Mouse (Mus musculus): Measurements from ENCODE around the gene Crb1.
A peak's percentile ranks its signal among the peaks of the same experiment; 100 is the strongest.

- TF ChIP-seq CTCF (conservative IDR thresholded peaks at IDR 0.05 in 1 of 2, IDR thresholded peaks at IDR 0.05 in 1 of 2; ENCODE audit: low read depth in 2 of 2, low read length in 2 of 2) = peak in 1 of 2 experiments; percentile 69; a peak in 3 of 4 replicates
- no peak for TF ChIP-seq CHD1 (IDR thresholded peaks at IDR 0.05; ENCODE audit: low read depth, low read length)
- no peak for TF ChIP-seq TCF12 (IDR thresholded peaks at IDR 0.05; ENCODE audit: low read depth, low read length)
- TF ChIP-seq ZC3H11A (IDR thresholded peaks at IDR 0.05; ENCODE audit: low read depth, low read length) = no peak
Measured at GRCm38 (mm10) chr1:139340178-139340859, 36.6 kb downstream of the Crb1 start.

Data from CH12.LX (cell line).